Mouse (Mus musculus) right cerebral cortex, adult 2 months (tissue): ENCODE measurements around the gene Inf2.

Experiments
- DNase-seq, 2 experiments: peaks; one replicate each; pipeline ENCODE4 v3.0.0; 2021 to 2022; ENCODE audit warnings: low spot score in 2 of 2

Gene Inf2

GRCm38 (mm10) chr12:112595626-112596025, 7.0 kb downstream of the Inf2 start:
- no peak for DNase-seq

GRCm38 (mm10) chr12:112596454-112596853, 7.9 kb downstream of the Inf2 start:
- no peak for DNase-seq

- DNase-seq, result no peak
Measured at GRCm38 (mm10) chr12:112596891-112597500, 8.4 kb downstream of the Inf2 start.

- no peak for DNase-seq
Measured at GRCm38 (mm10) chr12:112597618-112598017, 9.0 kb downstream of the Inf2 start.

- no peak for DNase-seq
Measured at GRCm38 (mm10) chr12:112599198-112599597, 10.6 kb downstream of the Inf2 start.

- DNase-seq, result no peak
Measured at GRCm38 (mm10) chr12:112599942-112600611, 11.5 kb downstream of the Inf2 start.

GRCm38 (mm10) chr12:112604022-112604421, 15.4 kb downstream of the Inf2 start:
- DNase-seq, result no peak

GRCm38 (mm10) chr12:112604709-112605649, 16.4 kb downstream of the Inf2 start:
- DNase-seq, result no peak

GRCm38 (mm10) chr12:112605766-112606165, 17.2 kb downstream of the Inf2 start:
- DNase-seq, result peak; percentile 76 to 81

- DNase-seq, result no peak
Measured at GRCm38 (mm10) chr12:112606998-112607397, 18.4 kb downstream of the Inf2 start.

GRCm38 (mm10) chr12:112609031-112609430, 20.4 kb downstream of the Inf2 start:
- no peak for DNase-seq

GRCm38 (mm10) chr12:112616668-112617067, 28.1 kb downstream of the Inf2 start:
- DNase-seq, result no peak

- peak; percentile 80 to 83 for DNase-seq
Measured at GRCm38 (mm10) chr12:112617184-112617583, 28.6 kb downstream of the Inf2 start.

GRCm38 (mm10) chr12:112617898-112618380, 29.4 kb downstream of the Inf2 start:
- peak; percentile 61 to 67 for DNase-seq

- DNase-seq, result peak in 1 of 2 experiments; percentile 19
Measured at GRCm38 (mm10) chr12:112618981-112619685, 30.5 kb downstream of the Inf2 start.

- no peak for DNase-seq
Measured at GRCm38 (mm10) chr12:112619686-112620353, 31.2 kb downstream of the Inf2 start, which contains the start of gene Adssl1. TSS of gene Adssl1 (plus strand) at chr12:112620045.

GRCm38 (mm10) chr12:112620354-112621061, 31.9 kb downstream of the Inf2 start:
- DNase-seq, result no peak

GRCm38 (mm10) chr12:112621900-112622299, 33.3 kb downstream of the Inf2 start:
- DNase-seq, result no peak

GRCm38 (mm10) chr12:112623742-112624141, 35.2 kb downstream of the Inf2 start:
- peak; percentile 62 to 67 for DNase-seq

GRCm38 (mm10) chr12:112625700-112626099, 37.1 kb downstream of the Inf2 start:
- no peak for DNase-seq
